Mouse (Mus musculus): ENCODE results near the gene Dcaf1. TPM values are rescaled to one million over a fixed set of nuclear protein-coding genes. Genes with fewer than 3 reads are reported as not detected.
A peak's percentile ranks its signal among the peaks of the same experiment; 100 is the strongest.

The Dcaf1 gene
- polyA plus RNA-seq, 1 experiment from 2014 or later, result 19.4 TPM

GRCm38 (mm10) chr9:106789363-106789762 is 32.3 kb upstream of the Dcaf1 start:
- Histone ChIP-seq H3K36me3 (ENCODE audit: control insufficient read depth, insufficient read depth, low read length) (no peaks in the 10 kb centered on the region), H3K4me3 (ENCODE audit: low read length) (peak overlapping the region; percentile 86), H3K9ac (ENCODE audit: low read length) (peak overlapping the region; percentile 98), H3K9me3 (ENCODE audit: control insufficient read depth, low read length) (no peaks in the 10 kb centered on the region), H3K27ac (ENCODE audit: low read length) (no peak overlapping the region), H3K4me1 (replicated peaks; ENCODE audit: control insufficient read depth, insufficient read depth, low read length) (peaks cover 8% of the 10 kb centered on the region; the same call in 1 of the 2 replicates), H3K27me3 (ENCODE audit: control insufficient read depth, insufficient read depth, low read depth, low read length) (no peaks in the 10 kb centered on the region), H3K4me2 (ENCODE audit: low read depth, low read length) (peak overlapping the region; percentile 61)
- 12% methylated on average over 10 of the region's 10 CpGs for WGBS
- ATAC-seq (ENCODE audit: low read depth), result peak; percentile 33; the same call in 1 of the 2 replicates

- Histone ChIP-seq H3K4me3 (ENCODE audit: low read length) (no peak overlapping the region), H3K4me1 (replicated peaks; ENCODE audit: control insufficient read depth, insufficient read depth, low read length) (peaks cover 8% of the 10 kb centered on the region; the same call in 1 of the 2 replicates), H3K4me2 (ENCODE audit: low read depth, low read length) (no peak overlapping the region), H3K27me3 (ENCODE audit: control insufficient read depth, insufficient read depth, low read depth, low read length) (no peaks in the 10 kb centered on the region), H3K36me3 (ENCODE audit: control insufficient read depth, insufficient read depth, low read length) (no peaks in the 10 kb centered on the region), H3K9ac (ENCODE audit: low read length) (no peak overlapping the region), H3K9me3 (ENCODE audit: control insufficient read depth, low read length) (no peaks in the 10 kb centered on the region), H3K27ac (ENCODE audit: low read length) (no peak overlapping the region)
- WGBS, result 67% methylated on average over 6 of the region's 6 CpGs
- ATAC-seq (ENCODE audit: low read depth), result no peak
Measured at GRCm38 (mm10) chr9:106790831-106791230, 30.8 kb upstream of the Dcaf1 start.

GRCm38 (mm10) chr9:106806503-106806902 is 15.2 kb upstream of the Dcaf1 start:
- WGBS, result 78% methylated on average over 4 of the region's 4 CpGs
- Histone ChIP-seq H3K4me1 (replicated peaks; ENCODE audit: control insufficient read depth, insufficient read depth, low read length) (no peaks in the 10 kb centered on the region), H3K9ac (ENCODE audit: low read length) (no peak overlapping the region), H3K36me3 (ENCODE audit: control insufficient read depth, insufficient read depth, low read length) (no peaks in the 10 kb centered on the region), H3K9me3 (ENCODE audit: control insufficient read depth, low read length) (0 out of 2 replicates have a peak, but pooled peaks cover 3% of the 10 kb centered on the region), H3K27me3 (ENCODE audit: control insufficient read depth, insufficient read depth, low read depth, low read length) (no peaks in the 10 kb centered on the region), H3K4me3 (ENCODE audit: low read length) (no peak overlapping the region), H3K27ac (ENCODE audit: low read length) (no peak overlapping the region), H3K4me2 (ENCODE audit: low read depth, low read length) (no peak overlapping the region)
- ATAC-seq (ENCODE audit: low read depth), result no peak

GRCm38 (mm10) chr9:106818191-106818590 is 3.5 kb upstream of the Dcaf1 start:
- Histone ChIP-seq H3K4me2 (ENCODE audit: low read depth, low read length) (no peak overlapping the region), H3K9ac (ENCODE audit: low read length) (no peak overlapping the region), H3K4me1 (replicated peaks; ENCODE audit: control insufficient read depth, insufficient read depth, low read length) (no peaks in the 10 kb centered on the region), H3K4me3 (ENCODE audit: low read length) (no peak overlapping the region), H3K27me3 (ENCODE audit: control insufficient read depth, insufficient read depth, low read depth, low read length) (no peaks in the 10 kb centered on the region), H3K27ac (ENCODE audit: low read length) (no peak overlapping the region), H3K36me3 (ENCODE audit: control insufficient read depth, insufficient read depth, low read length) (no peaks in the 10 kb centered on the region), H3K9me3 (ENCODE audit: control insufficient read depth, low read length) (peaks cover 4% of the 10 kb centered on the region; the same call in 1 of the 2 replicates)
- no peak for ATAC-seq (ENCODE audit: low read depth)
- 71% methylated on average over 6 of the region's 6 CpGs for WGBS

- H3K27me3 ChIP-seq (ENCODE audit: control insufficient read depth, insufficient read depth, low read depth, low read length), result no peaks in the 10 kb centered on the region
- 88% methylated on average over 1 of the region's 1 CpGs for WGBS
- H3K36me3 ChIP-seq (ENCODE audit: control insufficient read depth, insufficient read depth, low read length), result no peaks in the 10 kb centered on the region
- no peak overlapping the region for H3K9ac ChIP-seq (ENCODE audit: low read length)
- H3K27ac ChIP-seq (ENCODE audit: low read length), result no peak overlapping the region
- peaks cover 4% of the 10 kb centered on the region; the same call in 1 of the 2 replicates for H3K9me3 ChIP-seq (ENCODE audit: control insufficient read depth, low read length)
- H3K4me2 ChIP-seq (ENCODE audit: low read depth, low read length), result no peak overlapping the region
- no peak for ATAC-seq (ENCODE audit: low read depth)
- no peaks in the 10 kb centered on the region for H3K4me1 ChIP-seq (replicated peaks; ENCODE audit: control insufficient read depth, insufficient read depth, low read length)
- no peak overlapping the region for H3K4me3 ChIP-seq (ENCODE audit: low read length)
Measured at GRCm38 (mm10) chr9:106819201-106819600, 2.5 kb upstream of the Dcaf1 start.

- Histone ChIP-seq H3K27me3 (ENCODE audit: control insufficient read depth, insufficient read depth, low read depth, low read length) (no peaks in the 10 kb centered on the region), H3K4me1 (replicated peaks; ENCODE audit: control insufficient read depth, insufficient read depth, low read length) (no peaks in the 10 kb centered on the region), H3K4me3 (ENCODE audit: low read length) (peak overlapping the region; percentile 71), H3K36me3 (ENCODE audit: control insufficient read depth, insufficient read depth, low read length) (no peaks in the 10 kb centered on the region), H3K27ac (ENCODE audit: low read length) (0 out of 2 replicates have a peak overlapping the region, but pooled peaks have one; percentile 20), H3K4me2 (ENCODE audit: low read depth, low read length) (peak overlapping the region; percentile 61), H3K9me3 (ENCODE audit: control insufficient read depth, low read length) (peaks cover 4% of the 10 kb centered on the region; the same call in 1 of the 2 replicates), H3K9ac (ENCODE audit: low read length) (peak overlapping the region; percentile 71)
- 45% methylated on average over 15 of the region's 15 CpGs for WGBS
- no peak for ATAC-seq (ENCODE audit: low read depth)
Measured at GRCm38 (mm10) chr9:106821050-106821617, 540 bp upstream of the Dcaf1 start.

- peak overlapping the region; percentile 82 for H3K4me2 ChIP-seq (ENCODE audit: low read depth, low read length)
- WGBS, result under 1% methylated on average over 32 of the region's 32 CpGs
- H3K27me3 ChIP-seq (ENCODE audit: control insufficient read depth, insufficient read depth, low read depth, low read length), result no peaks in the 10 kb centered on the region
- no peaks in the 10 kb centered on the region for H3K4me1 ChIP-seq (replicated peaks; ENCODE audit: control insufficient read depth, insufficient read depth, low read length)
- peak overlapping the region; percentile 81 for H3K9ac ChIP-seq (ENCODE audit: low read length)
- peak overlapping the region; percentile 86 for H3K27ac ChIP-seq (ENCODE audit: low read length)
- H3K4me3 ChIP-seq (ENCODE audit: low read length), result peak overlapping the region; percentile 71
- no peaks in the 10 kb centered on the region for H3K36me3 ChIP-seq (ENCODE audit: control insufficient read depth, insufficient read depth, low read length)
- peak; percentile 85 for ATAC-seq (ENCODE audit: low read depth)
- H3K9me3 ChIP-seq (ENCODE audit: control insufficient read depth, low read length), result peaks cover 4% of the 10 kb centered on the region; the same call in 1 of the 2 replicates
Measured at GRCm38 (mm10) chr9:106822381-106823104, 869 bp downstream of the Dcaf1 start.

- Histone ChIP-seq H3K4me3 (ENCODE audit: low read length) (no peak overlapping the region), H3K4me1 (replicated peaks; ENCODE audit: control insufficient read depth, insufficient read depth, low read length) (no peaks in the 10 kb centered on the region), H3K9ac (ENCODE audit: low read length) (no peak overlapping the region), H3K27ac (ENCODE audit: low read length) (no peak overlapping the region), H3K36me3 (ENCODE audit: control insufficient read depth, insufficient read depth, low read length) (peaks cover 46% of the 10 kb centered on the region), H3K9me3 (ENCODE audit: control insufficient read depth, low read length) (no peaks in the 10 kb centered on the region), H3K4me2 (ENCODE audit: low read depth, low read length) (no peak overlapping the region), H3K27me3 (ENCODE audit: control insufficient read depth, insufficient read depth, low read depth, low read length) (no peaks in the 10 kb centered on the region)
- no peak for ATAC-seq (ENCODE audit: low read depth)
- 100% methylated on average over 1 of the region's 1 CpGs for WGBS
Measured at GRCm38 (mm10) chr9:106840569-106840968, 18.9 kb downstream of the Dcaf1 start.

GRCm38 (mm10) chr9:106842800-106843199 is 21.1 kb downstream of the Dcaf1 start:
- no peak for ATAC-seq (ENCODE audit: low read depth)
- Histone ChIP-seq H3K4me3 (ENCODE audit: low read length) (no peak overlapping the region), H3K4me2 (ENCODE audit: low read depth, low read length) (no peak overlapping the region), H3K9me3 (ENCODE audit: control insufficient read depth, low read length) (no peaks in the 10 kb centered on the region), H3K4me1 (replicated peaks; ENCODE audit: control insufficient read depth, insufficient read depth, low read length) (no peaks in the 10 kb centered on the region), H3K27ac (ENCODE audit: low read length) (no peak overlapping the region), H3K9ac (ENCODE audit: low read length) (no peak overlapping the region), H3K27me3 (ENCODE audit: control insufficient read depth, insufficient read depth, low read depth, low read length) (no peaks in the 10 kb centered on the region), H3K36me3 (ENCODE audit: control insufficient read depth, insufficient read depth, low read length) (peaks cover 36% of the 10 kb centered on the region)
- 92% methylated on average over 6 of the region's 6 CpGs for WGBS
